Mouse (Mus musculus) brain, embryonic 18.5 days (tissue): ENCODE measurements at regions not wholly inside any gene's neighbourhood (a gene's known extent, or its start where the extent isn't known, plus 50 kb on each side); places are given as distances from the start of the nearest gene placed in this dataset.

Source experiments
- DNase-seq: peaks from one replicate; pipeline ENCODE4 v3.0.0-alpha.2; 2012; ENCODE audit warnings: low read depth, low spot score

DNA sequence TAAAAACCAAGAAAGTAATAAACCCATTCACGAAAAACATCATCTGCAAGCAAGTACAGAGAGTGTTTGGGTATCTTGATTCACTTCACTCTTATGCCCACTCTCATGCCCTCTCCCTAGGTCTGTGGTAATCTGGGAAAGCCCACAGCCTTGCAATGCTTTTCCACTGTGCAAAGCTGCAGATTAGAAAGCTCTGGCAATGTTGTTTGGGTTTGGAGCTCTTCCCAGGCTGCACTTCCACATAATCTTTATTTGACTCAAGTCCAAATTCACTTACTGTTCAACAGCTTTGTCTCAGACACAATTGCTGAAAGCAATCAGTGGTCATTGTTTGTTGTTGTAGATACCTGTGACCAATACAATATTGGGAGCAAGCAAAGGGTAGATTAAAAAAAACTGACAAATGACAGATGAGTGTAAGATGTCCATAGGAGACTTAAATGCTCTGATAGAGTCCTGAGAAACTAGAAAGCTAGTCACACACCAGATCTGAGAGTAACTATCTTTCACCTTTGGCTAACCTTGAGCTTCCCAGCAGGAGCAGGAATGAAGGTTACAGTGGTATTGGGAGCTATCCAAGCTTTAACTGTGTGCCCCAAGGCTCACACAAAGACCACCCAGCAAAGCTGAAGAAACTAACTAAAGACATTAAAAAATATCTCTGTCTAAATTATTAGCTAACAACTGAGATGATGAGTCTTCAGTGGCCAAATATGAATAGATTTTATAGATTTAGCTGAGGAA is 325.7 kb upstream of the Klf12 start:
- no peak for DNase-seq

DNA sequence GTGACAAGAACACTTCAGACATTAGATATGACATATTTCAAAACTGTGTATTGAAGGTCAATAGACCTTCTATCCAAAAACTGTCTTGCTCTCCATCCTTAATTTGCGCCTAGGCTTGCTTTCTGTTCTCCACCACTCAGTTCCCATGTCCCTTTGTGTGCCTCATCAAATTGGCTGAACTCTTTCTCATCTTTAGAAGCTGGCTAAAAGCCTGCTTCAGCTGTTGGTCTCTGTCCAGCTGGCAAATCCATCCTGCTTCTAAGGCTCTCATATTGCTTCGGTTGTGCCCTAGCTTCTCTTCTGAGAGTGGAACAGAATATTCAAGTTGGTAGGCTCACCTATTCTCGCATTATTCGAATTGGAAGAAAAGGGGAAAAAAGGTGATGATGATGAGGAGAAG is 322.6 kb upstream of the Klf12 start:
- DNase-seq, result no peak

DNA sequence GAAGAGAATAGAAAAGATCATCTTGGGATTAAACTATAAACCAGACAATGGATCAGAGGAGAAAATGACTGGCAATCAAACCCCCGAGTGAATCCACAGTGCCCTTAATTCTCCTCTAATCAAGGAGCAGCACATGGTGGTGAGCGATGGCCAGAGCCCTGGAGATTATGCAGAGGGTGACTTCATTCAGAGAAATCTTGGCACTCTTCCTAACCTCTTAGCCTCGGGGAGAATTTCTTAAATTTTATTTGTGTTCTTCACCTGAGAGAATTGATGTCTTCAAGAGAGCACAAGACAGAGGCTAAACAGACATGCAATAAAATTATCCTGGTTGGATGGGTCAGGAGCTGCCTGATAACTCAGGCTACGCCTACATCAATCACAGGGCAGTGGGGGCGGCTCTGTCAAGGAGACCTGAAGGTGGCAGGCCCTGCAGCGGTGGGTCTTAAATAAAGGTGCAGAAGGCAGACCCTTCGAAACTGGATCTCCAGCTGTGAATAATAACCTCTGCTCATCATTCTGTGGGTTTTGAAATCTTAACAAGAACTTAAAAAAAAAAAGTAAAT is 316.5 kb upstream of the Klf12 start:
- no peak for DNase-seq

DNA sequence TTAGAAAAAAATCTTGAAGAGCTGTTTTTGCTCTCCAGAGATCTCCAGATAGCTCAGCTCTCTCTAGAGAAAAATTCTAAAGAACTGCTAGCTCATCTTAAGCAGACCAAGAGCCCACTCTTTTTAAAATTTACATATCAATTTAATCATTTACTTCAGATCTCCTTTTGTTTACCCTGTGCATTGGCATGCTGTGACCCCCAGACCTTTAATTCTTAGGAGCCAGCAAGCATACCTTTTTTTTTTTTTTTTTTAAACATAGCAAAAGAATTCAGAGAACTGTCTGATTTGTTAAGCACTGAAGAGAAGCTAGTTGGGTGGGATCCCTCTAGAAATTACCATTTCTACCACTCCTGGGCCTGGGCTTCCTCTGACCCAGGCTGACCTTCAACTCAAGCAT is 285.5 kb upstream of the Klf12 start:
- DNase-seq, result no peak

DNA sequence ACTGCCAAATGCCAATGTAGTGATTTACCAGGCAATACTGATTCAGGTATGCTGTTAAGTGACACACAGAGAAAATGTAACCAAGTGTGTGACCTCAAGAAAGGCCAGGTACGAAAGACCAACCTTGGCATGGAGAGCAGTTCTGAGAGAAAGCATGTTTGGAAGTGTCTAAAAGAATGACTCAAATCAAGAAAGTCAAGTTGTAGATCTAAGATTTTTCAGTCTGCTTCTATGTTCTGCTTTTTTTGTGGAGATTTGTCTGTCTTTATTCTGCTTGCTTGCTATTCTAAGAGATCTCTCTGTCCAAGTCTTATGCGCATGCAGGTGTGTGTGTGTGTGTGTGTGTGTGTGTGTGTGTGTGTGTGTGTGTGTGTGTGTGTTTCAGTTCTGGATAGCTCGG is 277.4 kb upstream of the Klf12 start:
- no peak for DNase-seq

DNA sequence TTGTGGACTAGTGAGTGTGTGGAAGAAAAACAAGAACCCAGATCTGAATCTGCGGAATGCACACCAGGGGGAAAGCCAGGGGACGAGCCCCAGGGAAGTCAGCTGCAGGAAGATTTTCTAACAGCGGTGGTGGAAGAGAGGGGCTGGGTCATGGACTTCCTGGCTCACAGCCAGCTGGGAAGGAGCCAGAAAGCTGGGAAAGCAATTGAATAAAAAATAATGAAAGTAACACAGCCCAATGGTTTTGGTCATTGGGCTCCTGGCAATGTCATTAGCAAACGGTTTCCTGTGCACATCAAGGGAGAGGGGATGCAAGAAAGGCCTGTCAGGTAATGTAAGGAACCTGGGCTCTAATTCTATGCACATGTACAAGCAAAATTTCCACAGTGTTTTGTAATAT is 273.9 kb upstream of the Klf12 start:
- DNase-seq, result no peak

DNA sequence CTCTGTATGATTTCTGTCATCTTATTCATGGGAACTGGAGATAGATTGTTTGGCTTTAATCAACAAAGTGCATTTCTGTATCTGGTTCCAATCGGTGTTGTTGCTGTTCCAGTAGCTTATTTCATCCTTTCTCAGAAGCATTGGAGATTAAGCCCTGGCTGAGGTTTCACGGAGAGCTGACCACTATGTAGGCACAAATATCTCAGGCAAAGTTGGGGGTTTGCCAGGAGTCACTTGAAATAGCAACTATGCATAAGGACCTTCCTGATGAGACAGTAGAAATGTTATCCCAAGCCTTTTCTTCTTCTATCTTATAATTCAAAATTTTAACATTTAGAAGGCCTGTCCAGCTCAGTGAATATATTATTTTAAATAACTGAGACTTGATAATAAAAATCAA is 268.0 kb upstream of the Klf12 start:
- DNase-seq, result no peak

DNA sequence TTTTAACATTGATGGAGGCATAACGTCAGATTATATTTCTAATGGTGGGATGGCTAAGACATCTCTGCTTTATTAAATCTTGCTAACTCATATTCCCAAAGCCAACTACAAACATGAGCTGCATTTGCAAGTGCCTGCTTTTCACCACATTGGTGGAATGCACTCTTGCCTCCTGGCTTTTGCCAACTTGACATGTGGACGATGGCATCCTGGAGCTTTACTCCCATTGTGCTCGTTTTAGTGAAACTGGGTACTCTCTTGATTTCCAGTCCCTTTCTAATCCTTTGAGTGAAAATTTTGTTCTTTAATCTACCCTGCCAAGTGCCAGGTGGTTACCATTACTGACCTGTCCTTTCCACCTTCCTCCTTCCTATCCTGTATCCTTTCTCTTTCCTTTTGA is 265.8 kb upstream of the Klf12 start:
- DNase-seq, result no peak

DNA sequence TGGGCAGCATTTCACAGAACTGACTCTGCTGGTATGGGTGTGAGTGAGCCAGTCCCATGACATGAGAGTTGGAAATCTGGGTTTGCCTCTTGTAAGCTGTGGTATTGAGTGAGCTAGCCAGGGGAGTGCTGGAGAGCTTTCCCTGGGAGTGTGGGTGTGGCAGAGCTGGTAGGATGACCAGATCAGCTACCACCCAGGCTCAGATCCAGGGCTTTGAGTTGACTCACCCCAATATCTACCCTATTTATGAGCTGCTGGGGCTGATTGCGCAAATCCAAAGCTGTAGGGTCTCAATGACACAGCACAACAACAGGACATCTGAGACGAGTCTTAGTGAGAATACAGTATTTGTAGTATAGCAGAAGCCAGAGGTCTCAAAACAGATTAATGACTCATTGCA is 245.7 kb upstream of the Klf12 start:
- no peak for DNase-seq

DNA sequence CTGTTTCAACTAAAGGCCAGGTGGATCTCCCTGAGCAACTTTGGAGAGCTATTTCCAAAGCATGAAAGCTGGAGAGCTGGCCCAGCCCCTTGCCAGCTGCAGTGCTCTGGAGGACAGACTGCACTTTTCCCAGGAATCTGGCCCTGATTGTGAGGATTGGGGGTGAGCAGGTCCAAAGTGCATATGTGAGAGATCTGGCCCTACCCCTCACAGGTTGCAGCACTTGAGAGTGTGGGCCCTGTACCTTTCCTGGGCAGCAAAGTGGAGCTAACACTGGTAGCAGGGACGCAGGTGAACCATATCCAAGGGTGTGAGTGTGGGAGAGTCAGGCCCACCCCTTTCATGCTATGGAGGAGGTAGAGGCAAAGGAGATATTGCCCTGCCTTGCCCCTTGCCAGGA is 245.3 kb upstream of the Klf12 start:
- DNase-seq, result no peak

DNA sequence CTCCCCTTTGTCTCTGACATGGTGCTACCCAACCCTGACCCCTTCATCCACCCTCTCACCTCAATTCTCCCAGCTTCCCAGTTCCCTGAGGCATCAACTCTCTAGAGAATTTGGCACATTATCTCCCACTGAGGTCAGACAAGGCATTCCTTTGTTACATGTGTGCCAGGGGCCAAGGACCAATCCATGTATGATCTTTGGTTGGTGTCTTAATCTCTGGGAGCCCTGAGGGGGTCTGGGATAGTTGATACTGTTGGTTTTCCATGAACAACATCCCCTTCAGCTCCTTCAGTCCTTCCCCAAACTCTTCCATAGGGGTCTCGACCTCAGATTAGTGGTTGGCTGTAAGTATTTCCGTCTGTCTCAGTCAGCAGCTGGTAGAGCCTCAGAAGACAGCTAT is 224.9 kb upstream of the Klf12 start:
- DNase-seq, result no peak

DNA sequence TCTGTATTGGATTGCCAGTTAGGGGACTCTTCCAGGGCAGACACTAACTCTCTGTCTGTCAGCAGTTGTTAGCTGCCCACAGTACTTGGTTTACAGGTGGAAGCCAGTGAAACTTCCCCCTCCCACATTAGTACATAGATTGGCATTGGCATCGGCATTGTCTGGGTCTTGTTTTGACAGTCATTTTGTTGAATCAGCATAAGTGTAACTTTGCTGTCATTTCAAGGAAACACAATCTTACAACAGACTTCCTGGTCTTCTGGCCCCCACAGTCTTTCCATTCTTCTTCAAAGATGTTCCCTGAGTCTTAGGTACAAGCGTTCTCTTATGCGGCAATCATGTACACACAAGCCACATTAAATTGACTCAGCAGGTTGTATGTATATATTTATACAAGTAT is 223.6 kb upstream of the Klf12 start:
- DNase-seq, result no peak

DNA sequence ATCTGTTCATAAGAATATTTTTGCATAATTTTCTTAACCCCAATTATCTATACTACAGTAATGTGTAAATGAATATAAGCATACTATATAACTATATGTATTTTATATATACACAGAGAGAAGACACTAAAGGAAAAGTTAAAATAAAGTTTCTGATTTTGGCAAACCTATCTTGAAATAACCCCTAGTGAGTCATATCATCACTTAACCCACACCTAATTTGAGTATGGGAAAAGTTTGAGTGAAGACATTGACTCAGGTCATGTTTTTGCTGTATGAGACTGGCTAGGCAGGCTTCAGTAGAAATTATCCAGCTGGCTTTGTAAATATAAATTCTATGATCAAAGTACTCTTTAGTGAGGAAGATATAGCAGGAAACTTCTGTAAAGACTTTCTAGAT is 223.1 kb upstream of the Klf12 start:
- DNase-seq, result no peak

DNA sequence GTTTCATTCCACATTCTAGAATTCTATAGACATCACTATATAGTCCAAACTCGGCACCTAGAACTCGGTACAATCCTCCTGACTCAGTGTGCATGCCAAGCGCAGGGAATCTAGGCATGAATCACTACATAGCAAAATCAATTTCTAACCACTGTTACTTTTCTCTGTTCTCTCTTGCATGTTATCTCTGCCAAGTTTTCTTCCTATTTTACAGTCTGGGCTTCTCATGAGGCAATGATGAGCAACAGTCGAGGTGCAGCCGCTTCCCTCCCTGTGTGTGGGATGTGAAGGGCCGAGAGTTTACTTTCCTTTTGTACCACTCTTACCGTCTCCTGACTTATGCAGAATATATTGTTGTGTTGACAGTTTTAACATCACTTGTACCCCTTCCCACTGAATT is 204.4 kb upstream of the Klf12 start:
- DNase-seq, result no peak

DNA sequence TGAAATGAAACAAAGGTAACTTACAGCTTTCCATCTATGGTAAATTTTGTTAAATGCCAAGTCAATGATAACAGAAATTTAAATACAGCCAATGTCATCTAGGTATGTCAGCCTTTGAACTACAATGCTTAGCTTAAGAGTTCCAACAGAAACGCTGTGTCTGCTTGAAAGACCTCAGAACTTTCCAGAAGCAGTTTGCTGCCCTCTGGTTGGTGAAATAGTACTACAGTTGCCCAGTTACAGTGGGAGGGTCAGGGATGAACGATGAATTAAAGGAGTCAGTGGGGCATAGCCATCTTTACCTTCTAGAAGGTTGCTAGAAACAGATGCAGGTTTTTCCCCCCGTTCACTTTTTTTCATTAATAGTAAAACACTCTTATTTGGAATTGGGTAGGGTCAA is 201.0 kb upstream of the Klf12 start:
- no peak for DNase-seq

DNA sequence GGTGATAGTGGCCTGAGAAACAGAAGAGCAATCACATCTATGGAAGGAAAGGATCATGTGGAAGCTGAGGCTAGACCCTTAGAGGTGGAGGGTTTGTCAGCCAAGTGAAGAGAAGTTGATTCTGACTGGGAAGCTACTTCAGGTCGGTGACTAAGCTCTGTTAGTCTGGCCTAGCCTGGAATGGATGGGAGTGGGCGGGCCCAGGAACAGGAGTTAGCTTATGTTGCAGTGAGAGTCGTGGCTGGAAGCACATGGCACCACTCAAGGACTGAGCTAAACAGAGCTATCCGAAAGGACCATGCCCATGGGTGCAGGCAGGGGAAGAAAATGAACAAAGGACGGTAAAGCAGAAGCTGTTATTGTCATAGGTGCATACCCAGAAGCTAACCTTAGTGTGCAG is 199.6 kb upstream of the Klf12 start:
- DNase-seq, result no peak

DNA sequence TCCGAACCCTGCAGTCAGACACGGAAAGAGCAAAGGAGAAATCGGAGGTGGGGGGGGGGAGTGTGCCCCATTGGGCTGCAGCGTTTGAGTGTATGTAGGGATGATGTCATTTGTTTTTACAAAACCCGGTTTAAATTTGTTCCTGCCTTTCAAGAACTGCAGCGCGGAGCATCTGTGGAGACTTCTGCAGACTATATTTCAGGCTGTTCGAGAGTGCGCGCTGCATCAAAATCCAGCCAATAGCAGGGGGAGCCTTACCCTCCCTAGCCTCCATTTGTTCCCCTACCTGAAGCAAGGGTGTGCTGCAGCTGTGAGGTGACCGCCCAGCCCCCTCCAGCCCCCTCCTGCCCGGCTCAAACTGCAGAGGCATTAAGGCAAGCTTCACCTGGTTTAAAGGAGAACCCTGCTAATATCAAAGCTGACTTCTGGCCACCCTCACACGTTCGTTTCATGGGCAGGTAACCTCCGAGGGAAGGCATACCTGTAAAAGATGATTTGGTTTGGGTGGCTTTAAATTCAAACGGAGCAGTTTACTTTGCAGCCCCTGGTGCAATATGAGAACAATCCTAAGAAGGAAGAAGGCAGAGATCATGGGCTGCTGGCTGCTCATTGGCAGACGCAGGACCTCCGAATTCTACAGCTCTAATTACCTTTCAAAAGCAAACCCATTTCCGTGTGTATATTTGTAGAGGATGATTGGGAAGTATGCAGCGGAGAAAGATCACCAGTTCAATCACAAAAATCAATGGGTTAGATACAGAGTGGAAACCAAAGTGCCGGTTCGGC is 193.3 kb upstream of the Klf12 start:
- DNase-seq, result peak; percentile 51

DNA sequence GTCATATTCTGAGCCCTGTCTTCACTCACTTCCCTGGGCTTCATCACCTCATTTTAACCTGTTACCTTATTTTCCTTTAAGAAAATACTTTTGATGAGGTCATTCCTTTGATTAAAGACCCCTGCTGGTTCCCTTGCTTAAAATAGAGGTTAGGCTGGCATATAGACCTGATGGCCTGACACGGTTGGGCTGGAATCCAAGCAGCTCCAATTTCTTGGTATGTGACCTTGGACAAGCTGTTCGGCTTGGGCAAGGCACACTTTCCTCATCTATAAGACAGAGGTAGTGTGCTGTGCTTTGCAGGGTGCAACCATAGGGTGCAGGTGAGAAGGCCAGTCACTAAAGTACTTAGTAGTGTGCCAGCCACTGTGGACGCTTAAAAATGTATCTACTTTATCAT is 183.8 kb upstream of the Klf12 start:
- DNase-seq, result no peak

DNA sequence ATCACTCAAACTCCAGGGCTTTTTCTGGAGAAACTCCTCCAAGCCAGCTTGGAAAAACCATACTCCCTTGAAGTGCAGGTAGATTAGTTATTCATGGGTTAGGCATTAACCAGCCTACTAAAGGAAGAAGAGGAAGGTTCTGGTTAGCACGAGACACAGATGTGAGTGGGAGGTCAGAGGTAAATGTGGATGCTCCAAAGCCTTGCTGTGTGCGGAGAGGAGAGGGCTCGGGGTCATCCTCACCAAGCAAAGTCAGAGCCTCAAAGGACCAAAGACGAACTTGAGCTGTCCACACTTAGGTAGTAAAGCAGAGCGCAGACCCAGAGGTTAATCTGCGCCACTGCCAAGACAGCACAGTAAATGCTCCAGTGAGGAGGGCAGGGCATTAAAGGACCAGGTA is 177.8 kb upstream of the Klf12 start:
- no peak for DNase-seq

DNA sequence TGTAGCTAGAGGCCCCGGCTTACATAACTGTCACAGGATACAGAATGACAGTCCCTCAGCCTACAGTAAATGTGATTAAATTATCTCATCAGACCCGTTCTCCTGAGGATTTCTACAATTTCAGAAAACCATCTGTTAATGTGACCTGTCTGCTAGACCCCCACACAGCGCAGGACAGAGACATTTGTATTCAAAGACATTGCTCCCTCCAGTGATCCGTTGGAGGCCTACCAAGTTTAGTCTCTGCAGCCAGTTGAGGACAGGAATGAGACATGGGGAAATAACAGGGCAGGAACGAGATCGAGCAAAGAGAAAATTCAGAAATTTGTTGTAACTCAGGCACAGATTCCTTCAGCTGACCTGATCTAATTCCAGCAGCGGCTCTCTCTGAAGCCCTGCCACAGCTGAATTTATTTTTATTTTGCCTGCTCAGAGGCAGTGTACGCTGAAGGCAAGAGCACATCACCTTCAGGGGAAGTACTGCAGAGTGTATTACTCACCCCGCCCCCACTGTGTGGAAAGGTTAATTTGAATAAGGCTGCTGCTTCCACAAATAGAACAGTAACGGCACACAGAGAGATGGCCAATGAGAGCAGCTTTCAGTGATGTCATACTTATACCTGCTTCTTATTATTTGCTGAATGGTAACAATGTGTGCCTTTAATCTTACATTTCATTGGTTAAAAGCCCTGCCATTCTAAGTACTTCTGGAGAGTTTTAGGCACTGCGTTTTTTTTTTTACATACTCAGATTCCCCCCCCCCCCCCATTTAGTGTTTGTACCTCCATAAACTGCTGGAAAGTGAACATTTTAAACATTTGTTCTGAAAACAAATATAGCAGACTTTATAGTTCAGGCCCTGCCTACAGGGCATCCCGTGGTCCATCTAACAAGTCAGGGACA is 176.9 kb upstream of the Klf12 start:
- peak; percentile 86 for DNase-seq

DNA sequence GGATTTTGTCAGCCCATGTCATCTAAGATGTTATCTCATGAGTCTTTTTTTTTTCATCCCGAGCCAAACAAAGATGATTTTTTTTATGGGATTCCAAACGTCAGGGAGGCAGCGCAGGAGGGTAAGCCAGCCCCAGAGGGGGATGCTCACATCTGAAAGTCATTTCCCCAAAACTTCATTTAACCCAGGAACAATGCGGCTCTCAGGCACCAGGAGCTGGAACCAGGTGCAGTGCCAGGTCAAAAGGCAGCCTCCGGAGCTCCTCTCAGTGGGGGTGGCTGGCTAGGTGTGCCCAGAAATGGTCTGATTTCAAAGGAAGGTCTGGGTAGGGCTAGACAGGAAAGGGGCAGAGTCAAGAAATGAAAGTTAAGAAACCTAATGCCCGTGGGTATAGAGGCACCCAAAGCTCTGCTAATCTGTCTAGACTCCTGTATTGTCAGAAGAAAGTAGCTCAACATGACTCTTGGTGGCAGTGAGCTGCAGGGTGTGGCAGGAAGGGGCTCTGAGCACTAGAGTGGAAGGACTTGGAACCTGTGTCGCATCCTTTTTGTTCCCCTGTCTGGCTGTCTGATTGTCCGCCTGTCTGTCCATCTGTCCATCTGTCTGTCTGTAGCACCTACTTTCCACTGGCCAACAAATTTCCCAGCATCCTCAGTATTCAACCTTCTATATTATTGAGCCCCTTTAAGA is 175.3 kb upstream of the Klf12 start:
- no peak for DNase-seq
